Mouse (Mus musculus) lung, adult 18-20 months (tissue): ENCODE measurements around the gene Cyp2u1.
A peak's percentile ranks its signal among the peaks of the same experiment; 100 is the strongest.

Experiments
- DNase-seq, 2 experiments: peaks; one replicate each; pipeline ENCODE4 v3.0.0; 2022; ENCODE audit warnings: mixed read lengths in 2 of 2

Gene Cyp2u1

DNA sequence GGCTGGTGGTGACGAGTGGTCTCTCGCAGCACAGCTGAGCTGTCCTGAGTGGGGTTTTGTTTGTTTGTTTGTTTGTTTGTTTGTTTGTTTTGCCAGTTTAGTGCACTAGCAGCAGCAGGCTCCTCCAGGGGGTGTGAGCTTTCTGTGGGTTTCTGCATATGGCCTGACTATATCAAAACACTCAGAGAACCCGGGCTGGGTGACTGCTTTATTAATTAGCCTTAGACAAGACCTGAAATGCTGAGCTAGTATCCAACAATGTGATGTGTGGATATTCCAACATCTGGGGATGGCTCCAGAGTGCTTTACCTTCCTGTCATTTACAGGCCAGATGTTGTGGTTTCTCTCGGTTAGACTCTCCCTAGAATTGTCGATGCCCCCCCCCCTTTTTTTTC is 290 bp upstream of the Cyp2u1 start:
- no peak for DNase-seq

DNA sequence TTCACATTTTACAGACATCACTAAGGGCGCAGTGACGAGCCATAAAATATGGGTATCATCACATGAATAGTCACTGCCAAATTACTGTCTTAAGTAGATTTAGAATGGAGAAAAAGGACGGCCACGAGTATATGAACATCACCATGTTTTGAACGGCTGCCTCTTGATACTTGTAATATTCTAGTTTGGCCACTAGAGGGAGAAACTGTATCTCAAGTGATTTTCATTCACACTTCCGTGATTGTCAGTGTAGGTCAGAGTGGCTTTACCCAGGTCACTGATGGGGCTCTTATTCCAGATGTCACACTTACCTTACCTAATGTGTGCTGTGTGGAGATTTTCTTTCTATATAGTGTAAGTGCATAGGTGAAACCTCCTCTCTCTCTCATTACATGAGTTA is 3.1 kb downstream of the Cyp2u1 start:
- DNase-seq, result no peak

DNA sequence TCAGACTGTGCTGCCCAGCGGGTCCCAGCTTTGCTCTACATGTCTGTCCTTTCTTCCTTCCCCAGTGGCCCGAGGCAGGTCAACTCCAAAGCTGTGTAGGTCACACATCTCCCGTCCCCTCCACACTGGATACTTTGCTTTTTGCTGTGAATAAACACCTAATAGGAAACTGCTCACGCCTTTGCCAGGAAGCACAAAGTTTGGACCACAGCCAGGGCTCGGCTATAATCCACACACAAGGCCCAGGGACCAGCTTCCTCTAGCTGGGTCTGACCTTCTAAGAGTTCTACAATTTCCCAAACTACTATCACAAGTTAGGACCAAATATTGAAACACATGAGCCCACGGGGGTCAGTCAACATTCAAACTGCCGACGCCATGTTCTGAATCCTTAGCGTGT is 3.9 kb downstream of the Cyp2u1 start:
- no peak for DNase-seq

DNA sequence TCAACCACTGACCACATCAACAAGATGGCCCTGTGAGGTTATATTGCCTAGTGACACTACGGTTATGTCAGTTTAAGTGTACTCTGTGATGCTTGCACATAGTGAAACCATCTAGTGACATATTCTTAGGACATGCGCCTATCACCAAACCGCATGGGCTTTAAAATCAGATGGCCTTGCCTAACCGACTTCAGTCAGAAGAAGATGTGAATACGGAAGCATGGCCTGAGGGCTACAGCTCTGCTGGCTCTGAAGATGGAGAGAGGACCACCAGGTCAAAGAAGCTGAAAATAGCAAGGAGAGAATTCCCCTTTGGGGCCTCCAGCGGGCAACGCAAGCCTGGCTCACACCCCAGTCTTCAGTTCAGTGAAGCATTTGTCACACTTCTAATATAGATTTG is 6.1 kb downstream of the Cyp2u1 start:
- DNase-seq, result no peak

DNA sequence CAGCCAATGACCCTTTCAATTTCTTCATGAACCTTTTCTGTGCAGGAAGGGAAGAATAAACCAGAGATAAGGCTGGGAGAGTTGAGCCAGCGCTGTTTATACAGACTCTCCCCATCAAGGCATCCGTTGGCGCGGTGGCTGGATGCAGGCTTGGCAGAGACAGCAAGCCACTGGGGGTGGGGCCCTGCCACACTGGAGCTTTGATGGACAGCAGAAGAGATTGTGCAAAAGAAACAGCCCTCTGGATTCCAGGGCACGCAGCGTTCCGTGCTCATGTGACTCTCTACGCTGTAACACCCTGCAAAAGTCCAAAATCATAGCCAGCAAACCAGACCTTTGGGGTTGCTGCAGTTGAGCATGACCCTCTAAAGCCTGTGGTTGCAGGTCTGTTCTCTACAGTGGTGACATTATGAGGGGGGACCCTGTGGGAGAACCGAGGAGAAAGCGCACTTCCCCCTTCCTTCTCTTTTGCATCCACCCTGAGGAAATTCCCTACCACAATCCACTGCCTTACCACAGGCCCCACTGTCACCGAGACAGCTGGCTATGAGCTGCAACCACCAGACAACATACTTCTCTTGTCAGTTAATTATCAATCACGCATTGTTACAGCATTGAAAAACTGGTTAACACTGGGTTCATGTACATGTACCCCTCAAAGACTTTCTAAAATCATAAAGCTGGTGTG is 7.4 kb downstream of the Cyp2u1 start:
- peak; percentile 40 to 43 for DNase-seq

DNA sequence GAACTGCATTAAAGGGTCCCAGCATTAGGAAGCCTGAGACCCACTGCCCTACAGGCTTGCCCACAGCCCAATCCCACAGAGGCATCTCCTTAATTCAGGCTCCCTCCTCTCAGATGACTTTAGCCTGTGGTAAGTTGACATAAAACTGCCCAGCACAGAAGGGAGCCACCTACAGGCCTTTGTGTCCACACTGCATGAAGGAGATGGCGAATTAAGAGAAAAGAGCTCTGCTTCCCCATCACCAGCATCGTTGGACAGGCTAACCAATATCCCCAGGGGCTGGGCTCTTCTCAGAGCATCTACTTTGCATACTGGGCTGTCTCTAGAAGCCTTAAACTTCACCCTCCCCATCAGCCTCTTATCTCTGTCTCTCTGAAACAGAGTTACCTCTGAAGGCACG is 8.5 kb downstream of the Cyp2u1 start:
- no peak for DNase-seq

DNA sequence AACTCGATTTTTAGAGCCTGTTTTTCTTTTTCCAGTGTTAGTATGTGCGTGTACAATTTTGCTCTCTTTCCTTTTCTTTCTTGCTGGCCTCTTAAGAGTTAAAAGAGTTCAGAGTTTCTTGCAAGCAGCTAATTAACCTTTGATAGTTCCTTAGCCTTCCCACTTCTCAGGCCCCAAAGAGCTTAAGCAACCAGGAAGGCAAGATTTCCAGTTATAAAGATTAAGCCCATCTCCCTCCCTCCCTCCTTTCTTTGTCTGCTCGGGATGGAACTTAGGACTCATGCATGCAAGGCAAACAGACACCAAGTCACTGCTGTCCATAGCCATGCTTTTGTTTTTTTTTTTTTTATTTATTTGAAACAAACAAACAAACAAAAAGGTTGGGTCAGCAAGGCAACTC is 10.1 kb downstream of the Cyp2u1 start:
- DNase-seq, result no peak

DNA sequence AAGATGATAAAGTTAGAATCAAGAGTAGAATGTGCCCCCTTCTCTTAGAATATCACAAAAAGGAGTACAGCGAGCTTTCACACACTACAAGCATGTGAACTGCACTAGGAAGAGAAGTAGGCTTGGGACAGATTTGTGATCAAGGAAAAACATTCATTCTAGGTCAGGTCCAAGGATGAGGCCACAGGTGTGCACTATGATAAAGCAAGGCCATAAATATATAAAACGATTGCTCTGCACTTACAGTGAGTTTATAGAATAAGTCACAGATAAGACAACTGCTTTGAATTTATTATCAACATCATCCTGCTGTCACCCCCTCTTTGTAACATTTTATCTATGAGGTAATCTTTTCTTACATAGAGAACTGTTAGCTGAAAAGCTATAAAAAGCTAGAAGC is 10.7 kb downstream of the Cyp2u1 start:
- DNase-seq, result no peak

DNA sequence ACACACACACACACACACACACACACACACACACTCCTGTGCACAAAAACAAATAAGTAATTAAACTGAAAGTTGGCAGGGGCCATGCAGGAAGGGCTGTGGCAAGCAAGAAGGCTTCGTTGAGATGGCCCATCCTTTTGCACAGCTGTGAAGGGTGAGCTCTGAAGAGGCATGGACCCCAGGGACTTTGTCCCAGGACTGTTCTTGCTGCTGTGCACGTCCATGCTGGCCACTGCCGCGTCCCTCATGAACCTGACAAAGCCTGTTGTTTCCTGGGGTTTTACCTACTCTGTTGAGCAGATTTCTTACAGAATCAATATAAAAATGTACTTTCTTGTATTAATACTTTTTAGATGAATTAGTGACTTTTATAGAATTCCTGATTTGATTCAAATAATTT is 11.1 kb downstream of the Cyp2u1 start:
- no peak for DNase-seq

DNA sequence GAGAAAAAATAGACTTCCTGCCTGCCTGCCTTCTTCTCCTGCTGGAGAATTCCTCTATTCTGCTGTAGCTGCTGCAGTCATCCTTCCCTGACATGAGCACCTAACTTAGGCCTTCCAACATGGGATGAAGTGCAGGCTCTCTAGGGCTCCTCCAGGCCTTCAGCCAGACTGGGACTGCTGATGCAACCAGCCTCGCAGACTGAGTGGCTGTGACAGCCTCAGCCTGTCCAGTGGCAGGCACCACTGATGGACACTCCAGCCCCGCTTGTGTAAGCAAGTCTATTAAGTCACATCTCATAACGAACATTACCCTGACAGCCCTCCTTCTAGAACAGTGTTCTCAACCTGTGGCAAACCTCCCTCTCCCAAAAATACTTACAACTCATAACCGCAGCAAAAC is 28.9 kb downstream of the Cyp2u1 start:
- DNase-seq, result peak in 1 of 2 experiments; percentile 36

DNA sequence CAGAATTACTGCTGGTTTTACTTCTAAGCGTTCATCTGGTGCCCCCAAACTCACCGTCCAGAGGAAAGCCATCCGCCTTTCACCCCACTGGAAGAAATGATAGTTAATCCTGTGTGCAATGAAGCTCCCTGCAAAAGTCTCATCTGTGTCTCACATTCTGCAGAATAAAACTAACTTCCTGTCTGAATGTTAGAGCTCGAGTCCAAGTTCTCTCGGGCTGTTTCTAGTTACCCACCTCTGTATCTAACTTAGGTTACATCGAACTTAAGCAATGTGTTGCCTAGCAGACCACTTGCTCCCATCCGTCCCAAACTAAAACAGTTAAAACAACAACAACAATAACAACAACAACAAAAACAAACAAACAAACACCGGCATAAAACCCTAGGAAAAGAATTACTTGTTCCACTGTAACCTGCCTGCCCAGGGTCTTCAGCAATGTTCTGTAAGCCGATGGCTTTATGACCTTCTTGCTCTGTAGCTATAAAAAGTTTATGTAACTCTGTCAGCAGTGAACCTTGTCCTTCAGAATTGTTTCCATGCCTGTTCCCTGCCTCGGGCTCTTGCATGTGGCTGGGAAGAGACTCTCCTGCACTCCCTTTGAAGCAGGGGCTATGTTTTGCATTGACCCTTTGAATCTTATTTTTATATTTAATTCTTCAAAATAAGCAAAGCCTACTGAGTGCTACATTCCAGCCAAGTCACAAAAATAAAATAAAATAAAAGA is 30.5 kb downstream of the Cyp2u1 start:
- DNase-seq, result no peak

DNA sequence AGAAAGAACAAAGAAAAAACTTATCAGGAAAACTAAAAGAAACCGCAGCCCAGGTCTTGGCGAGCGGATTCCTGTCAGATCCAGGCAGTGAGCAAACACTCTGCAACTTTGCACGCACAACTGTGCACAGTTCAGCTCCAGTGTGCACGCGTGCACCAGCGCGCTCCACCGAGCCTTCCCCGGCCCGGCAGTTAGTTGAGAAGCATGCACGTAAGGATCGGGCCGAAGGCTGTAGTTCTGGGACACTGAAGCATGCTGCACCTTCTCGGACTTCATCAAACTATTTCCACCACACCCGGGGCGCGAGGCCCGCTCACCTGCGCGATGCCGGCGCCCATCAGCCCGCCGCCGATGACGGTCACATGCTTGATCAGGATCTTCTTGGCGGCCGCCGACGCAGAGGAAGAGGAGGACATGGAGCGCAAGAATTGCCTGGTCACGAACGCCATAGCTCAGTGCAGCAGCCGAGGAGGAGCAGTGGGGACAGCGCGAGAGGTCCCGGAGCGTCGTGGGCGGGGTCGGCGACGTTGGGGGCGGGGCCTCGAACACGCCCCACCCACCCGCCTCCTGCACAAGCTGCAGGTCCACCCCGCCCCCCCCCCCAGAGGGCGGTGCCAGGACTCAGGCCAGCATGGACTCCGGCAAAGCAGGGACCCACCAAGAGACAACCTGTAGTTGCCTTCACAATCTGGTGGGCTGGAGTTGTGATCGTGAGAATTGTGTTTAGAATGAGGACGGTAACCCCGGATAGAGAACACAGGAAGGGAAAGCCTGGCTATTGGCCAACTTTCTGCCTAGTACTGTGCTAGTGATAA is 31.3 kb downstream of the Cyp2u1 start, which contains the start of gene Hadh:
Gene Hadh (minus strand): TSS at position 543 of the 815 bp plus-strand sequence.
- peak; percentile 84 to 88 for DNase-seq

DNA sequence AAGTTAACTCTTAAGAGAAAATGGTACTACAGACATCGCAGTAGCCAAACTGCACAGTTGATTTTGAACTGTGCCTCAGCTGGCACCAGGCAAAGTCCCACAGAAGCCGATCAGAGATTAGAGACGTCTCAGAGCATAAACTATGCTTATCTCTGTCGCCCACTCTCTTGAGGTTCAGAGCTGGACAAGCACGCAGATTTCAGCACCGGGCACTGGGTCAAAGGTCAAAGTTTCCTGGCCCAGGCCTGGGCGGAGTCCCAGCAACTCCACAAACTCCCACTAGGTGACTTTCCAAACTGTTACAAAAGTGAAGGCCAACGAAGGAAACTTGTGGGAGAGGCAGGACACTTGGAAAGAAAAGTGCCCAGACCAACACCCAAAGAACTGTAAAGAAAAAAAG is 31.9 kb downstream of the Cyp2u1 start:
- peak; percentile 67 to 78 for DNase-seq

DNA sequence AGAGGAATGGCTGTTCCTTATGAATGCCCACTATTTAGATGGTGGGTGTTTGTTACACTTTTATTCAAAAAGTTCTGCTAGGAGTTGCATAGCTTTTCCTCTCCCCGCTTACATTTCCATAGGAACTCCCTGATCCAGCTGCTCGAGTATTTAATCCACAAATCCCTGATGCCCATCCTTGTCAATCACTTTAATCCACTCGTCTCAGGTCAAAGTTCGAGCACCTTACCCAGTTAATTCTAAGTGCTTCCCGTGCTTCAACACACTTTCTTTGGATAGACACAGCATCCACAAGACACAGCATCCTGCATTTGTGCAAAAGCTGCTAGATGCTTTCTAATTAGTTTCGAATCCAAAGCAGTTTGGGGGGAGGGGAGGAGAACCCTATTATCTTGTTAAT is 32.6 kb downstream of the Cyp2u1 start:
- no peak for DNase-seq

DNA sequence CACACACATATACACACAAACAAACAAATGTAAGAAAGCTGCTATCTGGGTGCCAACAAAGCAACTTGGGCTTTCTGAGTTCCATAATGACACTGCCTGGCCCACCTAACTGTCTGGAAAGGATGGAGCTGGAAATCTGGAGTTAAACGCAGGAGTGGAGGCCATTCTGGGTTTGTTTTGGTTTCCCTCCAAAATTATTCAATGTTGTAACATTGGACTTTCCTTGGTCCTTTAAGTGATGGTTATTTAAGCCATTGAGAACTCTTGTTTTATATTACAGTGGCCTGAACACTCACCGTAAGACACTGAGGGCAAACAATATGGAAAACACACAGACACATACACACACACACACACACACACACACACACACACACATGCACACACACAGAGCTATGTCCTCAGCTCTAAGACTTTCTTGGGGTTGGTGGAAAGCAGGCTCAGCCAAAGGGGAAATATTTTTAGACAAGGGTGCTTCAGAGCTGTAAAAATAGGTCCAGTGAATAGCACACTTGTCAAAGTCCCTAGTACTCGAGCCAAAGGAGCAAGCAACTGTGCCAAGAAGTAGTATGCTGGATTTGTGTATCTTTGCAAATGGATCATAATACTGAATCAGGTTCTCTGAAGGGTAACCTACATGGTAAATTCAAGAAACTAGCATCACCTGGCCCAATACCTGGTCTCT is 36.5 kb downstream of the Cyp2u1 start:
- peak; percentile 59 to 63 for DNase-seq

DNA sequence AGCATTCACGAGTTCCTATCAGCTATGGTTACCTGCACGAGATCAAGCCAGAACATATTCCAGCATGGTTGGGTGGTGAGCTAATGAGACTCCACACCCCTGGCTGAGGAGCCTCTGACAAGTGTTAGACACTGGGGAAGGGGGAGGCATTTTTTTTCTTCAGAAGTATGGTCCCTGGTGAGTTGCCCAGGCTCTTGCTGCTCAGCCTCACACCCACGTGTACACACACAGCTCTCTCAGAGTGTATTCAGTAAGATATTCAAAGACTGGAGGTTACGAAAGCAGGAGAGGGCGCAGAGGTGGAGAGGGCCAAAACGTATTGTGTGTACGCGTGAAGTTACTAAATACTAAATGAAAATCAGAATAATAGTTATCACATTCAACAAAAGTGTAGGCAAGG is 37.5 kb downstream of the Cyp2u1 start:
- DNase-seq, result peak; percentile 62 to 75

DNA sequence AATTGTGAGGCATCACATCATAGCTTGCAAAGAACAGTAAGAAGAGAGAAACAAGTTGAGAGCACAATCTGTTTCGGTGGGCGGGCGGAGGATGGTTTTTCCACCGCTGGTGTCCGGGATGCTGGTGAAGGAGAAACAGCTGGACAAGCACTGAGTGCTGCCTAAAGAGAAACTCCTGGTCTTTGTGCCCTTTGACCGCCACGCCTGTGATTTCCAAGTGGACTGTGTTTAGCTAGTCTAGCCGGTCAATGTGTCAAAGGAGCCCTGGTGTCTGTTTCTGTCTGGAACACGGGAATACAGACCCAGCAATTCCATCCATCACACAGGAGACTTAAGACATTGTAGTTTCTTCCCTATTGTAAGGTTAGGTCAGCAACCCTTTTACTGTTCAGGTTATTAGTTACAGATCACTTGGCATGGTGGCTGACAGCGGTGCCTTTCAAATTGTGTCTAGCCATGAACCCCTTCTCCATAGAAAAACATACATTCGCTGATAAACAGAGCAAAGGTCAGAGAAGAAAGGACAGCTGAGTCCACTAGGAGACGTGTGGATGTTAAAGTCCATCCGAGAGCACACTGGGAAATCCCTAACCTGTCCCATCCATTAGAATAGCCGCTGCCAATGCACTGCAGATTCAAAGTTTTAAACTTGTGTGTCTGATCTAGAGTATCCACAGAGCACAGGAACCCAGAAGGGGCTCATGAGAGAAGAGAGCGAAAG is 39.1 kb downstream of the Cyp2u1 start:
- peak; percentile 60 to 68 for DNase-seq

DNA sequence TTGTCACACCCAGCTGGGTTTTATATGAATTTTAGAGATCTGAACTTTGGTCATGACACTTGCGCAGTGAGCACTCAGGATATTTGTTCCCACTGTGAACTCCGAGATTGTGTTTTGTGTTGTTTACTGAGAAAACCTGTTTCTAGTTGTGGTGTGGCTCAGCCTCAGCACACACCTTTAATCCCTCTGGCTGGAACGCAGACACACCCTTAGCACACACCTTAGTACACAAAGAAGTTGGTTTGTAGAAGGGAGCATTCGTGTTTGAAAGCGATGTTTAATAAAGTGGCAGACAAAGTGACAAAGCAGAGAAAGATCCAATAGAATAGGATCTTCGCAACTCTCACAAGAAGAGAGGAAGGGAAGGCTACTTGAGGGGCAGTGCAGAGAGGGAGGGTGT is 42.6 kb downstream of the Cyp2u1 start:
- DNase-seq, result no peak

DNA sequence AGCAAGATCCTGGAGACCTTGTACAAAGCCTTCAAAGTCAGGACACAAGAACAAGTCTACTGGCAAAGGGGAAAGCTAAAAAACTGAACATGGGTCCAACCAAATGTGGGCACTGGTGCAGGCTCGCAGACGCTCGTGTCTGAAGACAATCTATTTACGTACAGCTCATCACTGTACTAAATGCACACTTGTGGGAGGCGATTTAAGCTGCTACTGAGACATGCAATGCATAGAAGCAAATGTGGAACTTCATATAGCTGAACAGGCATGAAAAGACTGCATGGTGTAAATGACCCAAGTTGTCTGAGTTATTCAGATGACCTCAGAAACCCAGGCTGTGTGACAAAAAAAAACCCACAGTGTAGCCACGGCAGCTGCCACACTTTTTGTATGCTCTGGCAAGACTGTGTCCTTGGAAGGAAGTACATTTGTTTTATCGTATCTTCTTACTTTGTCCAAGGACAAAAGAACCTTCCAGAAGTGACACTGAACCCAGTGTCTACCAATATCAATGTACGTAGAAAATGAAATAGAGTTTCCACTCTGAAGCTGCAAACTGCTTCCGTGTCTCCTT is 43.5 kb downstream of the Cyp2u1 start:
- DNase-seq, result no peak

DNA sequence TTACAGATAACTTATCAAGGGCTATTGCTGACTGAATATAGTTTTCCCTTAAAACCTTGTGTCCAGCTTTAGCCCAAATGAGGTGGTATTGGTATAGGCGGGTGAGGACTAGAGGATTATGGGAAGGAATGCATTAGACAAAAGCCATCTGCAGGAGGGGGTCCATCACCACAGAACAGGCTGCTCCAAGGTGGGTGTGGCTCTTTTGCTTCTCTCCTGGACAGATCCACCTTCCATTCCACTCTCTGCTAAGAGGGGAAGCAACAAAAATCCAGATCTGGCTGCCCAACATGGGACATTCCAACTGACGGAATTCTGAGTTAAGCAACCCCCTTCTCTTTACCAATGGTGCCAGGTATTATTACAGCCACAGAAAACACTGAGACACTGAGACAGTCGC is 44.1 kb downstream of the Cyp2u1 start:
- DNase-seq, result no peak

DNA sequence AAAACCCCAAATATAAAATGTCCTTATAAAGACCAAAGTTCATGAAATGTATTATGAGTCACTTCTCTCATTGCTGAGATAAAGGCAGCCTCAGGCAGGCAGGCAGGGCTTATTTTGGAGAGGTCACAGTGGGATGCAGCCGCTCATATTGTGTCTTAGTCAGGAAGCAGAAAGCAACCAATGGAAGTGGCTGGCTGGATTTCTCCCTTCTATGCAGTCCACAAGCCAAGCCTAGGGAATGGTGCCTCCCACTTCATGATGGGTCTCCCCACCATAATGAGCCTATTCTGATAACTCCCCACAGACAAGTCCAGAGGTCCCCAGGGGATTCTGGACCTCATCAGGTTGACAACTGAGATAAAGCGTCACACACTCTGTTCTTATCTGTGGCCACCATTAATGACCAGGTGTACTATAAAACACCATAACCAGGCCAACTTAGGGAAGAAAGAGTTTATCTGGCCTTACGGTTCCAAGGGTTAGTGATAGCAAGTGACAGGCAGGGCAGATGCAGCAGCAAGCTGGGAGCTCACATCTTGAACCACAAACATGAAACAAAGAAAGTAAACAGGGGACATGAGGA is 47.5 kb downstream of the Cyp2u1 start:
- no peak for DNase-seq

DNA sequence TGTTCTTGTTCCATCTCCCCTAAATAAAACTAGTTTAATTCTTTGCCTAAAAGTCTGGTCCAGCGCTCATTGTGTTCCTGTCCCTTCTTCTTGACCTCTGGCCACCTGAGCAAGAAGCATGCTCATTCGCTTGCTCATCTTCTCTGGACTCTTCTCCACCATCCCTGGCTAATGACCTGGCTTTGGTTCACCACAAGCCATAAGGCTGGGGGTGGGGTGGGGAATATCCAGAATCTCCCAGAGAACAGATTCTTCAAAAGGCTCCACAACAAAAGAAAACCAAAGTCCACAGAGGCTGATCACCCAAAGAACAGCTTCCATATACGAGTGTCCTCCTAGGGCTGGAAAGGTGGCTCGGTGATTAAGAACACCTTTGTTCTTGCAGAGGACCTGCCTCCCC is 48.0 kb downstream of the Cyp2u1 start:
- no peak for DNase-seq
